Mouse (Mus musculus) E14TG2a.4 (cell line): ENCODE results near the gene C330021F23Rik.

Source experiments
- H3K27me3 ChIP-seq: 2 replicates; pipeline ENCODE4 v1.6.1; 2014; ENCODE audit warnings: low read length, control low read depth; ENCODE audit not compliant: insufficient read depth
- H3K36me3 ChIP-seq: 2 replicates; pipeline ENCODE4 v1.6.1; 2014; ENCODE audit warnings: low read length, control low read depth; ENCODE audit not compliant: insufficient read depth
- H3K4me1 ChIP-seq: replicated peaks from 2 replicates; pipeline ENCODE4 v1.6.1; 2014; ENCODE audit warnings: low read depth, low read length, control low read depth
- H3K4me3 ChIP-seq: replicated peaks from 2 replicates; pipeline ENCODE4 v1.5.1; 2014; ENCODE audit warnings: mild to moderate bottlenecking, low read length
- H3K9me3 ChIP-seq: 2 replicates; pipeline ENCODE4 v1.6.1; 2014; ENCODE audit warnings: low read length, control low read depth
- CTCF ChIP-seq: conservative IDR thresholded peaks from 2 replicates; pipeline ENCODE4 v1.5.1; 2014; ENCODE audit warnings: low read length
- NANOG ChIP-seq: IDR thresholded peaks from 2 replicates; pipeline ENCODE4 v1.6.1; 2014; ENCODE audit warnings: borderline replicate concordance, low read length, mixed read lengths
- POU5F1 ChIP-seq: IDR thresholded peaks from 2 replicates; pipeline ENCODE4 v1.6.1; 2014; ENCODE audit warnings: low read length, borderline replicate concordance

The C330021F23Rik gene

DNA sequence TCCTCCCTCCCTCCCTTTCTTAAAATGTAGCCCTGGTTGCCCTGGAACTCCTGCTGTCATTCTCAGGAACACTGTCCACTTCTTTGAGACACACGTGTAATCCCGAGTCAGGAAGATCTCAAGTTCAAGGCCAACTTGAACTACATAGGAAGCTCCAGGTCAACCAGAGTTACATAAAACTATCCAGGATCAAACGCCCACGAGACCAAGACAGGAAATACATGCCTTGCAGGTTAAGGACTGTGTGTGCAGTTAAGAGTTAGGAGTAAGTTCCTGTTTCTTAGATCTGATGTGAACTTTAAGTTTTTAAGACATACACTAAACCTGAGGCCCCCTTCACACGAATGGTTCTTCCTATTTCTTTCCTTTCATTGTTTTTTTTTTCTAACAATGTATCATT lies 59.2 kb downstream of the C330021F23Rik start:
- no peak for TF ChIP-seq CTCF
- TF ChIP-seq POU5F1: no peak
- no peak for TF ChIP-seq NANOG
- Histone ChIP-seq H3K36me3 (peaks cover 20% of the 10 kb centered on the region), H3K27me3 (peaks cover 20% of the 10 kb centered on the region), H3K9me3 (no peaks in the 10 kb centered on the region), H3K4me1 (peaks cover 23% of the 10 kb centered on the region), H3K4me3 (no peak overlapping the region)

DNA sequence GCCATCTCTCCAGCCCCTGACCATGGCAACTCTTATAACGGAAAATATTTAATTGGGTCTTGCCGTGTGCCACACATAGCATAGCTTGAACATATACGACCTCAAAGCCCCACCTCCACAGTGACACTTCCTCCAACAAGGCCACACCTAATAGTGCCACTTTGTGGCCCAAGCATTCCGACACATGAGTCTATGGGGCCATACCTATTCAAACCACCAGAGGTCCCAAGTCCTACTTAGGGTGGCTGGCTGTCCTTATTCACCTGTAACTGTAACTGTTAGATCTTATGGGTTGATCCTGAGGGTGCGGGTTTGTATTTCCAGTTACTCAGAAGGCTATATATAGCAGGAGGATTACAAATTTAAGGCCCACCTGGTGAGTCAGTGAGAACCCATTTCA lies 60.2 kb downstream of the C330021F23Rik start:
- TF ChIP-seq CTCF: peak; percentile 57
- no peak for TF ChIP-seq NANOG
- no peak for TF ChIP-seq POU5F1
- H3K36me3 ChIP-seq: peaks cover 20% of the 10 kb centered on the region
- no peaks in the 10 kb centered on the region for H3K9me3 ChIP-seq
- H3K4me1 ChIP-seq: peaks cover 21% of the 10 kb centered on the region
- no peak overlapping the region for H3K4me3 ChIP-seq
- H3K27me3 ChIP-seq: peaks cover 20% of the 10 kb centered on the region

DNA sequence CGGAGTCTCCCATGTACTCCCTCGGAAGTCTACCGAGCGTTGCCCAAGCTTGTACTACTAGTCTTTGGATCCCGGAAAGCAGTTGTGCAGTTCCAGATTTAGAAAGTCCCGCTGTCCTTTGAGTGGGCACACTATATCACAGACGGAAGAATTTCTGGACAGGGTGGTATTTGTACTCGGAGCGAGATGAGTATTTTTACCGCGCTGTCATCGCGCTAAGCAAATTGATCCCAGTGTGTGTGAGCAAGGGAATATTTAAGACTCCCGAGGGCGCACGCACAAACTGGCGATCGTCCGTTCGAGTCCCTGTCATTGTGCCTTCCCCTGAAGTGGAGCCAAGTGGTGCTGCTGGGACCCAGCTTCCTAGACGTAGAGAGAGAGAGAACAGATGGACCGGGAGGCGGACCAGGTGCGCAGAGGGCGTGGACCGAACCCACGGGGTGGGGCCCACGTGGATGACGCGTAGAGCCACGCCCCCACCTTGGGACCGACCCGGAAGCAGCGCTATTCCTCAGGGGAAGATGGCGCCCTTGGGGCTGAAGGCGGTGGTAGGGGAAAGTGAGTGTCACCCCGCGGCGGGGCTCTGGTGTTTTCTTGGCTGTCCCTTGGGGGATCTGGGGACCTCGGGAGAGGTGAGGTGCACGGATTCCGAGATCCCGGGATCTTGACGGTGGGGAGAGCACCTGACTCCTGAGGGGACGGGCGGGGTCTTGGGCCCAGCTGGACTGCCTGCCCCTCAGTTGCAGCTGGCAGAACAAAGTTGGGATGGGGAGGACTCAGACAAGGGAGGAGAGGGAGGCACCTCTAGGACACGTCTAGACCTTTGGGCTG lies 63.1 kb downstream of the C330021F23Rik start, which contains the start of gene Stxbp2:
Gene Stxbp2 (plus strand): TSS at position 309 of the 831 bp plus-strand sequence.
- Histone ChIP-seq H3K9me3 (no peaks in the 10 kb centered on the region), H3K27me3 (peaks cover 20% of the 10 kb centered on the region), H3K36me3 (peaks cover 35% of the 10 kb centered on the region), H3K4me3 (peak within 1 kb of the TSS; percentile 89), H3K4me1 (peaks cover 21% of the 10 kb centered on the region)
- TF ChIP-seq CTCF (no peak), NANOG (no peak), POU5F1 (no peak)

DNA sequence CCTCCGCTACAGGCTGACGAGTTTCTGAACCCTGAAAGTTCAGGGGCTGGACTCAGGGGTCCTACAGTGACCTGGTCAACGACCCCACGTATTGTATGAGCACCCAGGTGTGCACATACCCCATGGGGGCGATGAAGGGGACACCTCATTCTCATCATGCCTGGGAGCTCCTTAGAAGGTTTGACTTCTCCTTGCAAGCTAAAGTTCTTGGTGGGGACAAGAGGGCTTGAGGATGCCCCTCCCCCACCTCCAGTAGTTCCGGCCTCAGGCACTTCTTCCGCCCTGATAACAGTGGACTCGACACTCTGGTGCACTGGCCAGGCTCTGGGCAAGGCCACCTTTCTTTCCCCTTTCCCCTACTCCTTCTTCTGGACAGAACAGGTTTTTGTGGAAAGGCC lies 63.7 kb downstream of the C330021F23Rik start:
- peaks cover 41% of the 10 kb centered on the region for H3K36me3 ChIP-seq
- peak overlapping the region; percentile 89 for H3K4me3 ChIP-seq
- peaks cover 21% of the 10 kb centered on the region for H3K4me1 ChIP-seq
- no peaks in the 10 kb centered on the region for H3K9me3 ChIP-seq
- H3K27me3 ChIP-seq: peaks cover 20% of the 10 kb centered on the region
- TF ChIP-seq CTCF: no peak
- TF ChIP-seq POU5F1: no peak
- TF ChIP-seq NANOG: no peak
